Mouse (Mus musculus) midbrain, embryonic 14.5 days (tissue): ENCODE results near the gene Tubb4a. TPM values are rescaled to one million over a fixed set of nuclear protein-coding genes. Genes with fewer than 3 reads are reported as not detected.

Experiments
- ATAC-seq: fragments of 200-750 bp; cut with Nextera tagmentation; 2 replicates; pipeline ENCODE4 v1.8.0; 2017; ENCODE audit warnings: moderate number of reproducible peaks, moderate library complexity; ENCODE audit not compliant: low FRiP score, low TSS enrichment
- DNase-seq: peaks from one replicate; pipeline ENCODE4 v3.0.0-alpha.2; 2015
- H3K27ac ChIP-seq: fragments of 300-500 bp; sonication (generic); replicated peaks from 2 replicates; pipeline ENCODE4 v1.5.1; 2014; ENCODE audit warnings: mild to moderate bottlenecking, low read depth, low read length, moderate library complexity
- H3K27me3 ChIP-seq: fragments of 300-500 bp; sonication (generic); 2 replicates; pipeline ENCODE4 v1.6.1; 2014; ENCODE audit warnings: low read length, control low read depth, mixed read lengths; ENCODE audit not compliant: control insufficient read depth, insufficient read depth
- H3K36me3 ChIP-seq: fragments of 300-500 bp; sonication (generic); 2 replicates; pipeline ENCODE4 v1.6.1; 2014; ENCODE audit warnings: low read length, control low read depth; ENCODE audit not compliant: control insufficient read depth, insufficient read depth
- H3K4me1 ChIP-seq: fragments of 300-500 bp; sonication (generic); 2 replicates; pipeline ENCODE4 v1.6.1; 2014; ENCODE audit warnings: mild to moderate bottlenecking, antibody characterized with exemption, low read length, control low read depth; ENCODE audit not compliant: control insufficient read depth, insufficient read depth
- H3K4me2 ChIP-seq: fragments of 300-500 bp; sonication (generic); 2 replicates; pipeline ENCODE4 v1.6.1; 2014; ENCODE audit warnings: mild to moderate bottlenecking, low read length, moderate library complexity
- H3K4me3 ChIP-seq: fragments of 300-500 bp; sonication (generic); replicated peaks from 2 replicates; pipeline ENCODE4 v1.5.1; 2014; ENCODE audit warnings: low read depth, low read length
- H3K9ac ChIP-seq: fragments of 300-500 bp; sonication (generic); replicated peaks from 2 replicates; pipeline ENCODE4 v1.6.1; 2014; ENCODE audit warnings: mild to moderate bottlenecking, low read length, moderate library complexity
- H3K9me3 ChIP-seq: fragments of 300-500 bp; sonication (generic); 2 replicates; pipeline ENCODE4 v1.6.1; 2016; ENCODE audit warnings: low read length, control low read depth, mixed read lengths; ENCODE audit not compliant: control insufficient read depth
- WGBS: fragments of 180-500 bp; shearing (Covaris S2); extraction: QIAGEN DNeasy Blood & Tissue Kit; methylation state at CpG from one replicate; pipeline ENCODE4 v1.1.7; 2014; 5-methylcytosine and 5-hydroxymethylcytosine counted together
- polyA plus RNA-seq: library from polyadenylated mRNA; unstranded; fragments of >200 nt; fragmentation: Nextera tagmentation; extraction: Ambion mirVana; gene quantifications from 2 replicates; pipeline ENCODE4 v1.2.1, GENCODE M21; 2014

Tubb4a gene
- polyA plus RNA-seq, 1 experiment from 2014 or later = 324 TPM

DNA sequence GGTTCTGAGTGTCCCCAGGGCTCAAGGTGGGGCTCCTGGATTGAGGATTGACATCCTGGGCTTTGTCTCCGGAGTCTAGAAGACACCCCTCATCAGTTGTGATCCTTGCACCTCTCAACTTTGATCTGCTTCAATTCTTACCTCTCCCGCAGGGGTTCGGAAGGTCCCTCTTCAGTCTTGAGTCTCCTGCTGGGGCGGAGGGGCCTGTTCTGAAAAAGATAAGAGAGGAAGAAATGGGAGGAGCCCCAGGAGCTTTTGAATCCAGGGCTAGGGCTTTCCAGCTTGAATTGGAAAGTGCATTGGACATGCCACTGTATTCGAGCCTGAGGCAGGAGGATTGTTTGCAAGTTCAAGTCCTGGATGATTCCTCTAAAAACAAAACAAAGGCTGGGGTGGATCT, 20.7 kb downstream of the Tubb4a start:
- peaks cover 17% of the 10 kb centered on the region for H3K27me3 ChIP-seq
- no peak overlapping the region for H3K4me3 ChIP-seq
- no peaks in the 10 kb centered on the region for H3K36me3 ChIP-seq
- WGBS = 57% methylated on average over 5 of the region's 5 CpGs
- no peaks in the 10 kb centered on the region for H3K9me3 ChIP-seq
- H3K9ac ChIP-seq = no peak overlapping the region
- DNase-seq (no peak), ATAC-seq (no peak)
- no peak overlapping the region for H3K4me2 ChIP-seq
- H3K4me1 ChIP-seq = 0 out of 2 replicates have a peak, but pooled peaks cover 4% of the 10 kb centered on the region
- no peak overlapping the region for H3K27ac ChIP-seq

DNA sequence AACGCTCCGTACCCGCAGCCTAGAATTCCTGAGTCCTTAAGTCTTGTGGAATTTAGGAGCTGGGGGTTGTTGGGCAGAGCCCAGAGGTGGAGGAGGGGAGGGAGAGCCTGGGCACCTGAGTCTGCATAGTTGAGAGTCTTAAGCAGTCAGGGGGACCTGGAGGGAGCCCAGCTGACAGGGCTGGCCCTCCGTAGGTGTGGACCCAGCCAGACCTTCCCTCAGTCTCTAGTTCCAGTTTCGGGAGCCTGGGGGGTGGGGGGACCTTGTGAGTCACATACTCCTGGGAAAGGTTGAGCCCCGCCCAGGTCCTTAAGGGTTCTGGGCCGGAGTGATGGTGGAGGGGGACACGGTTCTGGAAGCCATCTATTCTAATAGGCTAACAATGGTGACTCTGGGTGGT, 24.6 kb downstream of the Tubb4a start:
- DNase-seq (no peak), ATAC-seq (no peak)
- Histone ChIP-seq H3K4me3 (no peak overlapping the region), H3K4me2 (no peak overlapping the region), H3K9me3 (no peaks in the 10 kb centered on the region), H3K4me1 (peaks cover 10% of the 10 kb centered on the region), H3K36me3 (no peaks in the 10 kb centered on the region), H3K27ac (no peak overlapping the region), H3K27me3 (peaks cover 27% of the 10 kb centered on the region), H3K9ac (no peak overlapping the region)
- 10% methylated on average over 8 of the region's 8 CpGs for WGBS

GRCm38 (mm10) chr17:57062548-57062947, 25.0 kb downstream of the Tubb4a start:
- Histone ChIP-seq H3K36me3 (no peaks in the 10 kb centered on the region), H3K4me1 (peaks cover 10% of the 10 kb centered on the region), H3K4me2 (peak overlapping the region; percentile 48), H3K9me3 (no peaks in the 10 kb centered on the region), H3K27me3 (peaks cover 27% of the 10 kb centered on the region), H3K4me3 (0 out of 2 replicates have a peak overlapping the region, but pooled peaks have one; percentile 30), H3K27ac (no peak overlapping the region), H3K9ac (no peak overlapping the region)
- WGBS = under 1% methylated on average over 22 of the region's 22 CpGs
- no peak for ATAC-seq
- no peak for DNase-seq

- H3K9ac ChIP-seq = no peak overlapping the region
- peaks cover 10% of the 10 kb centered on the region for H3K4me1 ChIP-seq
- no peak for DNase-seq
- H3K27me3 ChIP-seq = peaks cover 27% of the 10 kb centered on the region
- peak overlapping the region; percentile 30 for H3K4me3 ChIP-seq
- ATAC-seq = no peak
- H3K36me3 ChIP-seq = no peaks in the 10 kb centered on the region
- peak overlapping the region; percentile 48 for H3K4me2 ChIP-seq
- no peak overlapping the region for H3K27ac ChIP-seq
- H3K9me3 ChIP-seq = no peaks in the 10 kb centered on the region
- WGBS = 2% methylated on average over 39 of the region's 39 CpGs
Observed at GRCm38 (mm10) chr17:57062011-57062521, 25.5 kb downstream of the Tubb4a start.

GRCm38 (mm10) chr17:57061069-57061468, 26.5 kb downstream of the Tubb4a start:
- DNase-seq (no peak), ATAC-seq (no peak)
- Histone ChIP-seq H3K4me2 (peak overlapping the region; percentile 66), H3K4me1 (peaks cover 10% of the 10 kb centered on the region), H3K9me3 (no peaks in the 10 kb centered on the region), H3K36me3 (peaks cover 6% of the 10 kb centered on the region; the same call in 1 of the 2 replicates), H3K27ac (no peak overlapping the region), H3K27me3 (peaks cover 27% of the 10 kb centered on the region), H3K9ac (no peak overlapping the region), H3K4me3 (peak overlapping the region; percentile 70; the same call in 1 of the 2 replicates)
- 44% methylated on average over 10 of the region's 10 CpGs for WGBS

DNA sequence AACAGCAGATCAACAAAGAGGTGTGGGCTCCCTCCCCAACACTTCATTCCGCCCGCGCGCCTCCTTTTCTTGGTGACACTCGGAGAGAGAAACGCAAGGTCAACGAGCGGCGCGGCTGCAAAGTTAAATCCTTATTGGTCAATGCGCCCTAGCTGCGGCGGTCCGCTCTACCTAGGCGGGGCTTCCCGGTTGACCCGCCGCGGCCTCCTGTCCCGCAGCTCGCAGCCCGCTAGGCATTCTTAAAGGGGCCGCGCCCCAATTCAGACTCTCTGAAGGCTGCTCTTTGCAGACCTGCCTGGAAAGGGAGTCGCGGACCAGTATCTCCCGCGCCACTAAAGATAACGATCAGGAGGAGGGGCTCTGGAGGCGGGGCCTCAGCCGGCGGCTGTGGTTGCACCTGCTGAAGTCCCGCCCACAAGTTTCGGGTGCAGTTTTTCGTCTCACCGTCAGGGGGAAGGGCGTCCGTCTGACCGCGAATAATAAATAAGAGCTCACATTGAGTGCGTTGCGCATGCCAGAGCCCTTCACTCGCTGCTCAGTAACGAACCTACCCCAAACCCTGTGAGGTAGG, 27.3 kb downstream of the Tubb4a start:
- H3K4me3 ChIP-seq = peak overlapping the region; percentile 70
- under 1% methylated on average over 44 of the region's 44 CpGs for WGBS
- peak; percentile 90 for ATAC-seq
- peaks cover 27% of the 10 kb centered on the region for H3K27me3 ChIP-seq
- H3K4me2 ChIP-seq = peak overlapping the region; percentile 66
- H3K27ac ChIP-seq = peak overlapping the region; percentile 86
- H3K4me1 ChIP-seq = peaks cover 10% of the 10 kb centered on the region
- peak overlapping the region; percentile 64; the same call in 1 of the 2 replicates for H3K9ac ChIP-seq
- H3K36me3 ChIP-seq = peaks cover 13% of the 10 kb centered on the region
- no peaks in the 10 kb centered on the region for H3K9me3 ChIP-seq
- peak; percentile 98 for DNase-seq

- H3K4me1 ChIP-seq = peaks cover 10% of the 10 kb centered on the region
- peaks cover 27% of the 10 kb centered on the region for H3K27me3 ChIP-seq
- no peaks in the 10 kb centered on the region for H3K9me3 ChIP-seq
- under 1% methylated on average over 44 of the region's 45 CpGs for WGBS
- H3K4me2 ChIP-seq = peak within 1 kb of the TSS; percentile 66
- peak within 1 kb of the TSS; percentile 86 for H3K27ac ChIP-seq
- DNase-seq (peak; percentile 93), ATAC-seq (peak; percentile 77)
- peak within 1 kb of the TSS; percentile 70 for H3K4me3 ChIP-seq
- peak within 1 kb of the TSS; percentile 64 for H3K9ac ChIP-seq
- H3K36me3 ChIP-seq = peaks cover 21% of the 10 kb centered on the region
Observed at GRCm38 (mm10) chr17:57059486-57059977, 28.1 kb downstream of the Tubb4a start, which contains the start of gene Slc25a23. TSS of gene Slc25a23 (minus strand) at chr17:57059863.

DNA sequence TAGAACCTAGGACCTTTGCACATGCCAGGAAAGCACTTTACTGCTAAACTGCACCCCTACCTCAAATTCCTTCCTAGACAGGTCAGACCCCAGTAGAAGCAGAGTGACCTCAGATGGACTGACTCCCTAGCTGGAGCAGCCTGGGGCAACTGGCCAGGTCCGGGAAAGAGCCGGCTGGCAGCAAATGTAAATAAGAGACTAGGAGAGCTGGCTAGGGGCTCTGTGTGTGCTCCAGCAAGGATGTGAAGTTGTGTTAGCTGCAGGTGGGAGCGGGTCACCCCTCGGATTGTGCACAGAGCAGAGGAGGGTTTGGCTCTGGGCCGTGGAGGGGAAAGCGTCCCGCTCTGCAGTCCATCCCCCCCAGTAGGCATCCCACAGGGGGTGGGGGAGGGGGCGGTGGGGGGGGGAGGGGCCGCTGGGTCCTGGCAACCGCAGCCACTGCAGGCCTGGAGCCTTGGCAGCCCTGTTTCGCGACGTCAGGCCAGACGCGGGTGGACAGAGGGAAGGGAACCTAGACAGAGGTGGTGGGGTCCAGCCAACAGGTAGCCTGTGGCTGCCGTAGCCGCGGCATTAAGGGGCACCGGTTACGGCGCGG, 28.6 kb downstream of the Tubb4a start, which contains the start of gene Crb3:
Crb3 (plus strand) TSS at position 215 of the 595 bp plus-strand sequence.
- Histone ChIP-seq H3K4me1 (peaks cover 10% of the 10 kb centered on the region), H3K4me2 (peak within 1 kb of the TSS; percentile 66), H3K9ac (peak within 1 kb of the TSS; percentile 64), H3K36me3 (peaks cover 25% of the 10 kb centered on the region), H3K9me3 (no peaks in the 10 kb centered on the region), H3K27ac (peak within 1 kb of the TSS; percentile 86), H3K4me3 (peak within 1 kb of the TSS; percentile 70), H3K27me3 (peaks cover 27% of the 10 kb centered on the region)
- 0% methylated on average over 19 of the region's 22 CpGs for WGBS
- no peak; the same call in 1 of the 2 replicates for ATAC-seq
- peak; percentile 53 for DNase-seq
